Mouse (Mus musculus) large intestine, adult 2 months (tissue): ENCODE results near the gene Taf6. TPM values are rescaled to one million over a fixed set of nuclear protein-coding genes. Genes with fewer than 3 reads are reported as not detected.
"Not testable (repeated sequence)": the region's sequence is repeated elsewhere in the genome, so short reads cannot be mapped to it uniquely, and the experiment has no call there.

ENCODE experiments used
- DNase-seq: peaks from one replicate; pipeline ENCODE4 v3.0.0-alpha.2; 2012; ENCODE audit warnings: low read depth, low spot score
- WGBS: fragments of 180-500 bp; shearing (Covaris S2); methylation state at CpG from one replicate; pipeline ENCODE4 v1.1.7; 2018; 5-methylcytosine and 5-hydroxymethylcytosine counted together
- polyA plus RNA-seq: library from polyadenylated mRNA; depleted of rRNA; stranded (reverse); fragments of >200 nt; gene quantifications from 2 replicates; pipeline ENCODE4 v1.2.3, GENCODE M21; 2012; rRNA removed

The Taf6 gene
- 41.6 and 47.7 TPM in 2 replicates for polyA plus RNA-seq

DNA sequence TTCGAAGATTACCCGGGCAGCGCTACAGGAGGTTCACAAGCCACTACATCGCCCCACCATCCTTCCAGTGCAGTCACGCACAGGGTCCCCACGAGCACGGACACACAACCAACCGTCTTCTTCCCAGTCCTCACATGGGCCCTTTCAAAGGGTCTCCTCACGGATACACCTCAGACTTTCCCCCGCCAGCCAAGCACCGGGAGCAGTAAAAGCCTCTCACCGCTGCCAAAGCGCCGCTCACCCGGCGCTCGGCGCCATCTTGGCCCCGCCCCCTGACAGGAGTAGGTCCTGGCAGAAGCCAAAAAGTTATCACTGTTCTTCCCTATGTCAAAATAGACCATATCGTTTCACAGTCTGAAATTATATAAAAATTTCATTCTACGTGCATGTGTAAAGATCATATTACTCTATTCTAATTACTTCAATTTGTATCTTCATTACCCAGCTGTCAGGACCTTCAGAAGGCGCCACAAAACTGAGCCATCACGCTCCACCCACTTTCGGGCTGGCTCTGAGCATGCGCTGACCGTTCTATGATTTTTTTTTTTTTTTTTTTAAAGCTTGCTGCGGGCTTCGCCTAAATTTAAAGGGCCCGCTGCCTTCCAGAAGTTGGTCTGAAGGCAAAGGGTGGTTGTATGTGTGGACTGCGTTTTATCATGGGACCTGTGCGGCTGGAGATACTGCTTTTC lies at the start of gene Taf6, which contains the start of gene Cnpy4:
Gene Taf6, minus strand, starts transcription at position 502 of the 689 bp plus-strand sequence.
Gene Cnpy4, plus strand, starts transcription at position 536 of the 689 bp plus-strand sequence.
- under 1% methylated on average over 31 of the region's 31 CpGs for WGBS
- DNase-seq: peak; percentile 64

DNA sequence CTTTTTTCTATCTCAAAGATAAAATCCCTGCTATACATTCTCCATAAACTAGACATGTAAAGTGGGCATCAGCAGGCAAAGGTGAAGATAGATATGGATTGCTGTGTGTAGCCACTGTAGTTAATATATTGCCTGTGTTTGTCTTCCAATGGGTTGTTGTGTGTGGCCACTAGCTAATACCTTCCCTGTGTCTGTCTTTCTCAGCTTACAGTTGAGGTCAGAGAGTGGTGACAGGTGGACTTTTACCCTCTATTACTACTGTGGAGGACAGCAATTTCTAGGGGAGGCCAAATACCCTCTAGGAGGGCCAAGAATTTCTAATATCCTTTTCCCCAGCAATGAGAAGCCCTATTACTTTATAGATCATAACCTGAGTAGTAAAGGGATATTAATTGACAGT lies 47.0 kb upstream of the Taf6 start:
- no peak for DNase-seq

DNA sequence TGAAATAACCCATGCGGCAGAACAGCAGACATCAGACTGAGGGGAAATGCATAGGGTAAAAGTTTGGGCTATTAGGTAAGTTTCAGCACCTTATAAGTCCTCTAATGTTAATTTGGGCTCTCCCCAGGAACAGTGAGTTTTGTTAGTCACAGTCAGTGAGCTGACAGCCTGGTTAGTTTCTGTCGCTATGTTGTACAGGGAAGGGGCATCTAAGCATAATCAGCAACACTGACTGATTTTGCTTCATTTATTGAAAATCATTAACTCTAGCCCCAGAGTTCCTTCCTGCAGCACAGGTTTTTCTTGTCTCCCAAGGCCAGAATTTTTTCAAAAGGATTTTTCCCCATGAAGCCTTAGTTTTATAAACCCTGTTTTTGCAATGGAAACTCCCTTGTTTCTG lies 46.5 kb upstream of the Taf6 start:
- no peak for DNase-seq
- WGBS: 70% methylated on average over 2 of the region's 2 CpGs

DNA sequence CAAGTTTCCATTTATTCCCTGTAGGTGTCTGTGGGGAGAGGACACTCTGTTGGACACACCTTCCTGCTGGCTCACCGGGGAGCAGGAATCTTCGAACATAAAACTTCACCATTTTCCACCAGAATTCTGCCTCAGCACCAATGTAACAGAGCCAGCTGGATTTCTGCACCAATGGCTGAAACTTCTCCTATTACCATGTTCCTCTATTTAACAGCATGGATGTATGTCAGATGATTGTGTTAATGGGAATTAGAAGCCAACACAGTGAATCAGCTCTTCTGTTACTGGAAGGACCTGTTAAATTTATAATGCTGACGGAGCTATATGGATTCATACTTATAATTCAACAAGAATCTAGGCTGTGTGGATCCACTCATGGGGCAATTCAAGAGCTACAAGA lies 42.3 kb upstream of the Taf6 start:
- 83% methylated on average over 3 of the region's 3 CpGs for WGBS
- DNase-seq: no peak

DNA sequence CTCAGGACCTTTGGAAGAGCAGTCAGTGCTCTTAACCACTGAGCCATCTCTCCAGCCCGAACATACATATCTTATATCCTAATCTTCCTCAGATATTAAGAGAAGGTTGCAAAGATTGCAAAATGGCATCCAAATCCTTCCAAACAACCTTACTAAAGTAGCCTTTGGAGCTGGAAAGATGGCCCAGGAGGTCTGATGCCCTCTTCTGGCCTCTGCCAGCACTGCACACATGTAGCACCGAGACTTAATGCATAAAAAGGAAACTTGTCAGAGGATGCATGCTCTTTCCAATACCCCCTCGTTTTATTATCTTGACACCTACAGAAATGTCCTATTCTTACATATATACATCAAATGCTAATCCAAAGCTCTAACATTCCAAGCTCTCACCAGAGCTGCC lies 40.8 kb upstream of the Taf6 start:
- whole genome bisulfite sequencing: 63% methylated on average over 3 of the region's 3 CpGs
- DNase-seq: no peak

DNA sequence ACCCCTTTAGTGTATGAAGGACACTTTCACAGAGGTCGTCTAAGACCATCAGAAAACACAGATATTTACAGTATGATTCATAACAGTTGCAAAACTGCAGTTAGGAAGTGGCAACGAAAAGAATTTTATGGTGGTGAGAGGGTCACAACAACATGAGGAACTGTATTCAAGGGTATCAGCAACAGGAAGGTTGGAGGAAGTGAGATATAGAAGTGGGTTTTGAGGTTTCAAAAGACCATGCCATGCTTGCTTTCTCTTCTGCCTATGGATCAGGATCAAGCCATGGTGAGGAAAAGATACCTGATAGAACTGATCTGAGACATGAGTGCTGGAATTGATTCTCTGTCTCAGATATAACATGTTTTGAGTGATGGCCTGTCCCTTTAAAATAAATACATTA lies 40.1 kb upstream of the Taf6 start:
- 47% methylated on average over 2 of the region's 2 CpGs for WGBS
- DNase-seq: no peak

DNA sequence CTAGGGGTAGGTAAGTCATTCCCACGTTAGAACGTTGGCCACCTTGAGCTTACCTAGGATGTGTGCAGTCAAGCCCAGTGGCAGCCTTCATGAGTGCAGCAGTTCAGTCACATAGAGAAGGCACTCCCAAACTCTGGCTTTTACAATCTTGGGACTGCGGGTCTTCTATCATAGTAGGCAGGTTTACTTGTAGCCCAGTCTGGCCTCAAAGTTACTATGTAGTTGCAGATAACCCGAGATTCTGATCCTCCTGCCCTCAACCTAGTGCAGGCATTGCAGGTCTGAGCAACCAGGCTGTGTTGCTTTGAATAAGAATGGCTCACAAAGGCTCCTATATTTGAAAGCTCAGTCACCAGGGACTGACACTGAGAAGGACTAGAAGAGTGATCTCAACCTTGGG lies 39.2 kb upstream of the Taf6 start:
- WGBS: 62% methylated on average over 4 of the region's 4 CpGs
- no peak for DNase-seq

DNA sequence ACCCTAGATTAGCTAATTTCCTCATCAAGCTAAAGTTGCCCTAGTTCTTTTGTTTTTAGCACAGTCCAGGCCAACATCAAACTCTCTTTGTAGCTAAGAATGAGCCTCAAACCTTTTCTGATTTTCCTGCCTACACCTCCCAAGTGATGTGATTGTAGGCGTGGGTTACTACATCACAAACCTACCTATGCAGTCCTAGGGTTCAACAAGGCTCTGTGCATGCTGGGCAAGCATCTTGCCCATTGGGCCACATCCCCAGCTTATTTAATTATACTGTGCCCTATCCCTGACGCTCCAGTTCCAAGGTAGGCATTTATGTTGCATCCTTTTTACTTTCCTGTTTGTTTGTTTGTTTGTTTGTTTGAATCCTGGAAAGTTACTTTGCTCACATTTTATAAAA lies 38.4 kb upstream of the Taf6 start, which contains the start of gene Nxpe5:
Gene Nxpe5, plus strand, starts transcription at position 199 of the 400 bp plus-strand sequence.
- WGBS: 68% methylated on average over 2 of the region's 2 CpGs

DNA sequence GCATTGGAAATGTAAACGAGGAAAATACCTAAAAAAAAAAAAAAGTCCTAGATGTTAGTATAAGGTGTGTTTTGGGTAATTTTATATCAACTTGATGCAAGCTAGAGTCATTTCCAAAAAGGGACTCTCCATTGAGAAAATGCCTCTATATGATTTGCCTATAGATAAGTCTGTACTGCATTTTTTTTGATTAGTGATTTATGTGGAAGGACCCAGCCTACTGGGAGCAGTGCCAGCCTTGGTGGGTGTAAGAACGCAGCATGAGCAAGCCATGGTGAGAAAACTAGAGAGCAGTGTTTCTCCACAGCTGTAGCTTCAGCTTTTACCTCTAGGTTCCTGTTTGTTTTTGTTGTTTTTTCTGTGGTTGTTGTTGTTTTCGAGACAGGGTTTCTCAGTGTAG lies 36.0 kb upstream of the Taf6 start:
- DNase-seq: no peak
- 57% methylated on average over 3 of the region's 3 CpGs for WGBS

More for the DNA sequence above, 38.4 kb upstream of the Taf6 start, which contains the start of gene Nxpe5:
- no peak for DNase-seq

DNA sequence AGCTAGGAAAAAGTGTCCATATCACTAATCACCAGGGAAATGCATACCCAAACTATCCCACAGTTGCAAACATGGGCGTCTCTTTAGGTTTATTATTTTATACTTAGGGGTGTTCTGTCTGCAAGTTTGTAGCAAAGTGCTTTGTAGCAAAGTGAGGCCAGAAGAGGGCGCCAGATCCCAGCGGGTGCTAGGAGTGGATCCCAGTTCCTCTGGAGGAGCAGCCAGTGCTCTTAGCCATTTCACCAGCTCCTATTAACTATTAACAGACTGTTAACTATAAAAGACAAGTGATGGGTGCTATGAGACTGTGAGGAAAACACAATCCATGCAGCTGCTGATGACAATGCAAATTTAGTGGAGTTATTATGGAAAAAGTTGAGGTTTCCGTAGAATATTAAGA lies 34.9 kb upstream of the Taf6 start:
- WGBS: 13% methylated on average over 4 of the region's 4 CpGs
- peak; percentile 37 for DNase-seq

DNA sequence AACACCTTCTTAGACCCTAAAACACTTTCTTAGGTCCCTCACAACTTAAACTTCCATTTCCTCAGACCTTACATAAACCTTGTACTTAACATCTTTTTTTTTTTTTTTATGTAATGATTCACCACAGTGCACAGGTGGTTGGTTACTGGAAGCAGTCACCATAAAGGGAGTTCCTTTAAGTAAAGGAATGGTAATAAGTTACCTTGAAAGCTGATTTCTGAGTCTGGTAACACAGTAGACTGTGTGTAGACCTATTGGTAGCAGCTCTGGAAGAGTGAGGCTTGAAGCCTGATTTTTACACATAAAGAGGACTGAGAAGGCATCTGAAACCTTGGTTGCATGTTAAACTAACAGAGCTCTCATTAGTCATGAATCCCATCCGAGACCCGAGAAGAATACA lies 32.6 kb upstream of the Taf6 start:
- no peak for DNase-seq

DNA sequence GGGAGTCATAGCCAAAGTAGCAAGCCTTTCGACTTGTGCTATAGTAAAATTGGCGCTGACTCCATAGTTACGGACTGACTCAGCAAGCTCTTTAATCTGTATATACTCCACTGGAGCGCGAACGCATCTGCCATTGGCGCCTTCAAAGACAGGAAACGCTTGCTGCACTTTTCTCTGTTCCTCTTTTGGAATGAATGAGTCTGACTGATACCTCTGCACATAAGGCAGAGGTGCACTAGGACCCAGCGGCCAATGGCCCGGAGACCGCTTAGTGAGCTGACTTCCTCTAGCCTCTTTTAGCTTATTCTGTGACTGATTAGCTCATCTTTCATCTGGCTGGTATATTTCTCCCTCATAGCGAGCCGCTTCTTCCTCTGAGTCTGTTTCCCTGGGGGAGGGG lies 29.4 kb upstream of the Taf6 start:
- 95% methylated on average over 13 of the region's 13 CpGs for WGBS
- not testable (repeated sequence) for DNase-seq

More for the DNA sequence above, 32.6 kb upstream of the Taf6 start:
- 9% methylated on average over 2 of the region's 2 CpGs for WGBS

DNA sequence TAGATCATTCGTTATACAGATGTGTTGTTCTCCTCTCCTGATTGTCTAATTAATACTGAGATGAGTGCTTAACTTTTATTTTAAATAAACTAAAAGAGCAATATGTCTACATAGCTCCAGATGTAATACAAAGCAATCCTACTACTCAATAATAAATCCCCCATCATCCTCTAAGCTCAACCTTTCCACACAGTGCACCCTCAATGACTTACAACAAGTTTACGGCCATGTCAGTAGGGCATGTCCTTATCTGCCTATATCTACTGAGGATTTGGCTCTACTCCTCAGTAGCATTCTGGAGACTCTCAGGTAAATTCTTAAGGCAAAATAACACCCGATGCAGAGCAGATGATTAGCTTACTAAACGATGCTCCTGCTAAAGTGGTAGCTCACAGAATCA lies 20.6 kb upstream of the Taf6 start:
- 77% methylated on average over 4 of the region's 4 CpGs for WGBS
- no peak for DNase-seq

DNA sequence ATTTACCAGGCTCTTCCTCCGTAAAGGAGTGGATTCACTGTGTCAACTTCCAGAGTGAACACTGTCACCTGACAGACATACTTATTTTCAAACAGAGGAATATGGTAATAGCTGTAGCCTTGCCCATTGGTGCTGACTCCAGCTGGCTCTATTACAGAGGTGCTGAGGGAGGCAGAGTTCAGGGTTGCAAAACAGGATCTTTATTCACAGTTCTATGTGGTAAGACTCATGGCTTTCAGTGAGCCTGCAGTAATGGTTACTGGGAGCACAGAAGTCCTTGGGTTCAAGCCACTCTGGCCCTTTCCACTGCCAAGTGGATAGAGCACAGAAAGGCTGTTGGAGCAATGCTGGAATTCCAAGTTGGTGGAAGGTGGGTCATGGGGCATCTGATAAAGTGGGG lies 20.0 kb upstream of the Taf6 start:
- DNase-seq: no peak
- WGBS: 40% methylated on average over 1 of the region's 1 CpGs

DNA sequence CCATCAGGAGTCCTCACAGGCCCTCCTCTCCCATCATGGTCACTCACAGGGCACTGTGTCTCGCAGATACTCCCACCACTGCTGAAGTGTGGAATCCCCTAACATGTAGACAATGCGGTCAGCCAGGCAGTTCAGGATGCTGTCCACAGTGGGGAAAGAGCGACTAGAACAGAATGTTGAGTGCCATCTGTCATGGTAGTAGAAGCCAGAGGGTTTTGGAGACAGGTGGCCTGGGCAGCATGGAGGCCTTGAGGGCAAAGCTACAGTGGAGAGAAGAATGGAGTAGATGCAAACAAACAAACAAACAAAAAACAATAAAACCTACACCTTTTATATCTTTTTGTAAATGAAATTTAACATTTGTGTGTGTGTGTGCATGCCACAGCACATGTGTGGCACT lies 14.8 kb upstream of the Taf6 start:
- 93% methylated on average over 3 of the region's 3 CpGs for WGBS
- DNase-seq: no peak

DNA sequence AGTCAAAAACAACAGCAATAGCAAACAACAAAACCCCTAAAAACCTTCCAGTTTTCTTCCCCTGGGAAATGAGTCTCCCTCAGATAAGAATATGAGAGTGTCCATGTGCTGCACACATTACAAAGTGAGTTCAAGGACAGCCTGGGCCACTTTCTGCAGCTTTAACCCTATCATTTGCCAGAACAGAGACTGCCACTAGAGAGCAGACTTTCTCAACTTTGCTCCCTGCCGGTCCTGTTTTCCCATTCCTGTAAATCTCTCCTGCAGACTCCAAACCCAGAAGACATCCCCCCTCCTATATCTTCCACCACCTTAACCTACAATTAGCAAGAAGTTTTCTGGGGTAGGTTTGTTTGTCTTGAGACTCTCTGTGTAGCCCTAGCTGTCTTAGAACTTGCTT lies 12.3 kb upstream of the Taf6 start:
- DNase-seq: no peak
- WGBS: 15% methylated on average over 1 of the region's 1 CpGs

DNA sequence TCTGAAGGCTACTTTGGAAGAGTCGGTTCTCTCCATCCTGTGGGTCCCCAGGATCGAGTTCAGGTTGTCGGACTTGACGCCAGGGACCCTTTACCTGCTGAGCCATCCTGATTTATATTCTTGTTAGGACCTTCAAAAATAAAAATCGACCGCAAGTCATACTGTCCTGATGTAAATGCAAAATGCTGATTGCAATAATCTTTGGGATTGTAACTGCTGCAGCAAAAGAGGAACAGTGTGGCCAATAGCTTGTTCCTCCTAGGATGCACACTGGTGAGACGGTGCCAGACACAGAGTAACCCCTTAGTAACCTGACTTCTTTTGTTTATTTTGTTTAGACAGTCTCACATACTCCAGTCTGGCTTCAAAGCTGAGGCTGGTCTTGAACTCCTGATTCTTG lies 8.2 kb upstream of the Taf6 start:
- DNase-seq: no peak

DNA sequence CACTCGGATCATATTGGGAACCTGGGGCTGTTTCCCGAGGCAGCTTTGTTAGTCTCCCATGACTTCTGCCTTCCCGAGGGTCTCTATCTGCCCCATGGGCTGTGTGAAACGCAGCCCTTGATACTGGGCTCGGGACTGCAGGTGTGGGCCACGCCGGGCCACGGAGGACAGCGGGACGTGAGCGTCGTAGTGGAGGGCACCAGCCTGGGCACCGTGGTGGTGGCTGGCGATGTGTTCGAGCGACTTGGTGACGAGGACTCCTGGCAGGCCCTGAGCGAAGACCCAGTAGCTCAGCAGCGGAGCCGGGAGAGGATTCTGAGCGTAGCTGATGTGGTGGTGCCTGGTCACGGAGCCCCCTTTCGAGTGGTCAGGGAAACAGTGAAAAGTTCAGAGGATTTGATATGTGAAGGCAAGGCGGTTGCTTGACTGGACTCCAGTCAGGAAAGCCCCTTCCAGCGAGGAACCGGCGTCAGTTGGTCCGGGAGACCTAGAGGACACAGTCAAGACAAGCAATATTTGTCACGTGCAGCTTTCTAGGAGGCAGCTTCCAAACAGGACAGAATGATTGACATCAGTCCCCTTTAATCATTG lies 7.6 kb upstream of the Taf6 start:
- DNase-seq: no peak
- 8% methylated on average over 29 of the region's 29 CpGs for WGBS

More for the DNA sequence above, 8.2 kb upstream of the Taf6 start:
- WGBS: 79% methylated on average over 7 of the region's 7 CpGs

DNA sequence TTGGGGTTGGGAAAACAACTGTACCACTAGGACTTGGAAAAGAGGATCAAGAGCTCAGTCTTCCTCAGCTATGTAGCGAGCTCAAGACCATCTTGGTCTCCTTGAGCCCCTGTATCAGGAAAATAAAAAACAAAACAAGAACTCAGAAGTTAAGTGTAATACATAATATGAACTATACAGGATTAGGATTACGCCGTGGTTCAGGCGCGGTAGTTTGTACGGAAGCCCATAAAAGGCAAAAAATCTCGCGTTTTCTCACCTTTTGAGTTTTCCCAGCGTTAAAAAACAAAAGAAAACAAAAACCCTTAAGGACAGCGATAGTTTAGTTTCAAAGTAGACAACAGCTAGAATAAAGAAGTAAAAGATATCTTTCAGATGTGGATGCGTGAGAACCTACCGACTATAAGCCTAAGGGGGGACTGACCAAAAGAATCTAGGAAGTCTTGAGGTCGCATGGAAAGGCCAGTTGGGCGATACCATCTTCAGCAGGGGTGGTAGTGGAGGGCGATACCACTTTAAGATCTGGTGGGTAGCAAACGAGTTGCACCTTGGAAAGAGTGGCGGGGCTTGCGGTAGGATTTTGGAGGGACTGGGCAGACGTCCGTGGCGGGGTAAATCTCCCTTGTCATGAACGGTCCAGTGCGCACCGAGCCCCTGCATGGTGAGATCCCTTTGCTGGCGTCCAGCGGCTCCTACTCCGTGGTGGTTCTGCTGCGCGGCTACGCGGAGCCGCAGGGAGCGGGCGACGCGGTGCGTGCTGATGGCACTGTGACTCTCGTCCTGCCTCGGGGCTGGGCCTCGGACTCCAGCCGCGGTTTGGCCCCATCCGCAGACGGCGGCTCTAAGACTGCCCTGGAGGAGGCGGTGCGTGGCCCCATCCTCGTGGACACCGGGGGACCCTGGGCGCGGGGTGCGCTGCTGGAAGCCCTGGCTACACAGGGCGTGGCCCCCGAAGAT lies 6.8 kb upstream of the Taf6 start, which contains the start of gene Mblac1:
Gene Mblac1, plus strand, starts transcription at position 544 of the 957 bp plus-strand sequence.
- 3% methylated on average over 54 of the region's 54 CpGs for WGBS
- peak; percentile 60 for DNase-seq

DNA sequence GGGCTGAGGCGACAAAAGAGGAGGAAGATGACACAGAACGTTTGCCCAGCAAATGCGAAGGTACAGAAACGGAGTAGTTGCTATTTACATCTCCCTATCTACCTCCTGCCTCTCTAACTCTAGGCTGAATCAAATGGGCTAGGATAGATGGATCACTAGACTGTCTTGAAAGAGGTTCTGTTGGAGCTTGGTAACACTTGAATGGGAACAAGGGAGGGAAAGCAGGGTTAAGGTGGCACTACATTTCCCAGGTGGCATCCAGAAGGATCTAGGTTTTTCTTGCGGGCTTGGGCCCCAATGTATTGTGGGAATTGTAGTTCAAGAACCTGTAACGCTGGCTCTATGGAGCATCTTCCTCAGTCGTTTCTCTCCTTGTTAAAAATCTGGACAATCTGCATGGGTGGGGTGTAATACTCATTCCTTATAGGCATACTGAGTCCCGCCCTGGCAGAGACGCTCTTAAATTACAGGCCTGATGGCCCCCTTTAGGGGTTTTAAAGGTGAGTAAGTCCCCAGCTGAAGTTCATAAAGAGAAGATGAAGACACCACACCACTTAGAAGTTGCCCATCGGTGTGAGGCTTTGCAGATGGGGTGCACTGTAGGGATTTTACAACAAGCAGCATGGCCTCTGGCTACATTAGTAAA lies 533 bp upstream of the Taf6 start:
- DNase-seq: peak; percentile 58
- under 1% methylated on average over 10 of the region's 10 CpGs for WGBS
